Mouse (Mus musculus) kidney, postnatal 0 days (tissue): Measurements from ENCODE around the gene Scaf11. TPM values are rescaled to one million over a fixed set of nuclear protein-coding genes. Genes with fewer than 3 reads are reported as not detected.
A peak's percentile ranks its signal among the peaks of the same experiment; 100 is the strongest.
"Not testable (repeated sequence)": the region's sequence is repeated elsewhere in the genome, so short reads cannot be mapped to it uniquely, and the experiment has no call there.

ENCODE experiments used
- ATAC-seq: fragments of 200-750 bp; cut with Nextera tagmentation; replicated peaks from 2 replicates; pipeline ENCODE4 v1.8.0; 2017; ENCODE audit warnings: low read depth, moderate number of reproducible peaks, moderate TSS enrichment, moderate library complexity; ENCODE audit not compliant: low FRiP score
- DNase-seq: peaks from one replicate; pipeline ENCODE4 v3.0.0-alpha.2; 2016; ENCODE audit warnings: low spot score
- H3K27ac ChIP-seq: fragments of 300-500 bp; sonication (generic); 2 replicates; pipeline ENCODE4 v1.5.1; 2014; ENCODE audit warnings: mild to moderate bottlenecking
- H3K27me3 ChIP-seq: fragments of 300-500 bp; sonication (generic); 2 replicates; pipeline ENCODE4 v1.6.1; 2014; ENCODE audit warnings: low read length, mixed read lengths; ENCODE audit not compliant: insufficient read depth
- H3K36me3 ChIP-seq: fragments of 300-500 bp; sonication (generic); 2 replicates; pipeline ENCODE4 v1.6.1; 2014; ENCODE audit warnings: low read length, mixed read lengths; ENCODE audit not compliant: insufficient read depth
- H3K4me1 ChIP-seq: fragments of 300-500 bp; sonication (generic); replicated peaks from 2 replicates; pipeline ENCODE4 v1.6.1; 2014; ENCODE audit warnings: antibody characterized with exemption, low read length, mixed read lengths; ENCODE audit not compliant: insufficient read depth
- H3K4me2 ChIP-seq: fragments of 300-500 bp; sonication (generic); 2 replicates; pipeline ENCODE4 v1.6.1; 2014; ENCODE audit warnings: mild to moderate bottlenecking, low read length, moderate library complexity, mixed read lengths
- H3K4me3 ChIP-seq: fragments of 300-500 bp; sonication (generic); replicated peaks from 2 replicates; pipeline ENCODE4 v1.5.1; 2014; ENCODE audit warnings: low read depth, low read length
- H3K9ac ChIP-seq: fragments of 300-500 bp; sonication (generic); 2 replicates; pipeline ENCODE4 v1.6.1; 2014; ENCODE audit warnings: low read depth, low read length
- H3K9me3 ChIP-seq: fragments of 300-500 bp; sonication (generic); replicated peaks from 2 replicates; pipeline ENCODE4 v1.6.1; 2016; ENCODE audit warnings: low read length, inconsistent platforms, mixed read lengths
- CTCF ChIP-seq: IDR thresholded peaks from 2 replicates; pipeline ENCODE4 v1.5.1; 2016; ENCODE audit warnings: antibody characterized with exemption, low read depth, mild to moderate bottlenecking, moderate library complexity
- WGBS: fragments of 180-500 bp; shearing (Covaris S2); extraction: QIAGEN DNeasy Blood & Tissue Kit; methylation state at CpG from one replicate; pipeline ENCODE4 v1.1.7; 2014; 5-methylcytosine and 5-hydroxymethylcytosine counted together
- polyA plus RNA-seq: library from polyadenylated mRNA; unstranded; fragments of >200 nt; fragmentation: Nextera tagmentation; extraction: Ambion mirVana; gene quantifications from 2 replicates; pipeline ENCODE4 v1.2.1, GENCODE M21; 2015

Gene Scaf11
- polyA plus RNA-seq: 80.0 and 81.5 TPM in 2 replicates

DNA sequence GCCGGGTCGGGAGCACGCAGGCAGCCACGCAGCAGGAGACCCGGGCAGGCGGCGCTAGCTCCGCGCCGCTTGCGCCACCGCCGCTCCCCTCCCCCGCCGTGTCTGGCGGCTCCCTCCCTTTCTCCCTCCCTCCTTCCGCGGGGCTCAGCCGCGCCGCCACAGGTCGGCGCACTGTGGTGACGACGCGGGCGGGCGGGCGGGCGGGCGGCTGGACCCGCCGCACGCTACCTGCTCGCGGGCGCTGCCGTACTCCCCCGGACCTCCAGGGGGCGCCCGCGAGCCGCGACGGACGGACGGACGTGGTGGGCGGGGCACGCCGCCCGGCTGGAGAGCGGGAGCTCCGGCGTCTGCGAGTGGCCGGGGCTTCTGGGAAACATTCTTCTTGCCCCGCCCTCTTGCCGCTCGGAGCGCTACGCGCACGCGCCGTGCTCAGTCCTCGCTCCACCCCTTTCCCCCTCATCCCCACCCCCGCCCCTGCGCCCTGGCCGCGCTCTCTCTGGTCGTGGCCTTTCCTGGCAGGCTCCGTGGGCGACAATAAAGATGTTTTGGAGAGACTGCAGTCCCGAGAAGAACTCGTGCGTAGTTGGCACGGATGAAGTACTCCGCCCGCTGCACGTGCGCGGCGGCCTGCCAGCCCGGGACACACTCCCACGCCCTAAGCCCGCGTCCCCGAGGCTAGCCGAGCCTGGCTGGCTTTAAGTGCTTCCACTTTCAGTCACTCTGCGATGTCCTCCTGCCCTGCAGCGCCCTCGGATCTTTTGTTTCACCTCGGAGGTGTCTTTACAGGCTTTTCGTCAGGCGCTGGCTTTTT is at the start of gene Scaf11:
Scaf11 (minus strand) TSS at position 114 of the 811 bp plus-strand sequence.
- H3K9ac ChIP-seq: peak within 1 kb of the TSS; percentile 99
- no peaks in the 10 kb centered on the region for H3K9me3 ChIP-seq
- H3K27me3 ChIP-seq: no peaks in the 10 kb centered on the region
- H3K4me2 ChIP-seq: peak within 1 kb of the TSS; percentile 96
- H3K4me3 ChIP-seq: peak within 1 kb of the TSS; percentile 92
- ATAC-seq (peak; percentile 92), DNase-seq (peak; percentile 98)
- WGBS: under 1% methylated on average over 54 of the region's 96 CpGs
- TF ChIP-seq CTCF: peak; percentile 75
- H3K4me1 ChIP-seq: peaks cover 11% of the 10 kb centered on the region; the same call in 1 of the 2 replicates
- H3K27ac ChIP-seq: peak within 1 kb of the TSS; percentile 100
- H3K36me3 ChIP-seq: no peaks in the 10 kb centered on the region

DNA sequence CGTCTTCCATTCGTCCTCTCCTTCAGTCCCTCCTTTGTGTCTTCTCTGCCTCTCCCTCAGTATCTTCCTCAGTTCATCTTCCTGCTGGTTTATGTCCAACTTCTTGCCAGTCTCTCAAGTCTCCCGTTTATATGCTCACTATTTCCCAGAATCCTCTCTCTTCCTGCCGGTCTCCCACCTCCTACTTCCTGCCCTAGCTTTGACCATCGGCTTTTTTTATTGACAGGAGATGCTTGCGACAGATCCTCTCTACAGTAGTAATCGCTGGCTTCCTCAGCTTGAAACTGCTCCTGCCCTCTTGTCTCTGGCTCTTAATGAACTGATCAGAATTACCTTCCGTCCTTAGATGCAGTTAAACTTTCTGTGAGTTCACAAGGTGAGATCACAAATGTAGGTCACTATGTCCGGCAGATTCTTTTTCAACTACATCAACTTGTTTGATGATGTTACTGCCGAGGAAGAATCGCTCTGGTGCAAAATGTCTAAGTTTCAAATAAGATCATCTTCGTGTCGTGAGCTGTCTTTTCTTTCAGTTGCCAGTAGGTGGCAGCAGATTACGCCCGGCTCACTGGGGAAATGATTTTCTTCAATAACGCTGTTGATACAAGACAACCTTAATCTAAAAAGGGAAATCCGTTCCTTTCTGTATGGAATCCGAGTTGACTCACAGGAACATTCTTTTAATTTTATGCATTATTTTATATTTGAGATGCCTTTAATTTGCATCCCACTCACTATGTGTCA is 46.6 kb upstream of the Scaf11 start:
- 0 out of 2 replicates have a peak overlapping the region, but pooled peaks have one; percentile 4 for H3K4me3 ChIP-seq
- no peaks in the 10 kb centered on the region for H3K9me3 ChIP-seq
- no peak for ATAC-seq
- 40% methylated on average over 18 of the region's 18 CpGs for WGBS
- H3K9ac ChIP-seq: no peak overlapping the region
- peak overlapping the region; percentile 39 for H3K4me2 ChIP-seq
- peak; percentile 68 for DNase-seq
- H3K27me3 ChIP-seq: no peaks in the 10 kb centered on the region
- no peaks in the 10 kb centered on the region for H3K36me3 ChIP-seq
- H3K27ac ChIP-seq: no peak overlapping the region
- no peaks in the 10 kb centered on the region for H3K4me1 ChIP-seq
- peak; percentile 84 for TF ChIP-seq CTCF

DNA sequence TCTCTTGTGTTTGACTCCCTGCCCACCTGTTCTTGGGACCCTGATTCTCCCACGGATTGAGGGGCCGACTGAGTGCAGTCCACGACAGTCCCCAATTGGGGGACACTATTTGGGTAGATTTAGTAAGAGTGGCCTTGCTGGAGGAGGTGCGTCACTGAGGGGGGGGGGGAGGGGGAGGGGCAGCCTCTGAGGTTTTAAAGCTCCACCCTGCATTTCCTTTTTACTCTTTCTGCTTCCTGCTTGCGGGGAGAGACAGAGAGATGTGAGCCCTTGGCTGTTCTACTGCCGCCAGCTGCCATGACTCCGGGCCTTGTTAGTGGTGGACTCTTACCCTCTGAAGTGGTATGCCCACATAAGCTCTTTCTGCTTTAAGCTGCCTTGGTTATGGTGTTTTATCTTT is 37.0 kb upstream of the Scaf11 start:
- no peak overlapping the region for H3K9ac ChIP-seq
- H3K9me3 ChIP-seq: no peaks in the 10 kb centered on the region
- no peaks in the 10 kb centered on the region for H3K36me3 ChIP-seq
- no peak overlapping the region for H3K4me2 ChIP-seq
- WGBS: 87% methylated on average over 7 of the region's 7 CpGs
- H3K27me3 ChIP-seq: no peaks in the 10 kb centered on the region
- DNase-seq (no peak), ATAC-seq (no peak)
- no peak overlapping the region for H3K27ac ChIP-seq
- no peak overlapping the region for H3K4me3 ChIP-seq
- TF ChIP-seq CTCF: no peak
- H3K4me1 ChIP-seq: no peaks in the 10 kb centered on the region

- ATAC-seq: no peak
- H3K27ac ChIP-seq: no peak overlapping the region
- no peak for DNase-seq
- no peaks in the 10 kb centered on the region for H3K36me3 ChIP-seq
- no peaks in the 10 kb centered on the region for H3K27me3 ChIP-seq
- 76% methylated on average over 6 of the region's 6 CpGs for WGBS
- H3K4me3 ChIP-seq: no peak overlapping the region
- no peaks in the 10 kb centered on the region for H3K4me1 ChIP-seq
- no peak overlapping the region for H3K4me2 ChIP-seq
- H3K9me3 ChIP-seq: no peaks in the 10 kb centered on the region
- H3K9ac ChIP-seq: no peak overlapping the region
- no peak for TF ChIP-seq CTCF
Measured at GRCm38 (mm10) chr15:96494279-96494678, 33.6 kb upstream of the Scaf11 start.

GRCm38 (mm10) chr15:96493573-96493972 is 32.9 kb upstream of the Scaf11 start:
- H3K9ac ChIP-seq: no peak overlapping the region
- no peaks in the 10 kb centered on the region for H3K9me3 ChIP-seq
- WGBS: 75% methylated on average over 5 of the region's 5 CpGs
- no peaks in the 10 kb centered on the region for H3K27me3 ChIP-seq
- no peak overlapping the region for H3K27ac ChIP-seq
- TF ChIP-seq CTCF: no peak
- ATAC-seq: no peak
- H3K4me3 ChIP-seq: no peak overlapping the region
- no peak for DNase-seq
- H3K4me2 ChIP-seq: no peak overlapping the region
- no peaks in the 10 kb centered on the region for H3K36me3 ChIP-seq
- H3K4me1 ChIP-seq: no peaks in the 10 kb centered on the region

GRCm38 (mm10) chr15:96492919-96493318 is 32.3 kb upstream of the Scaf11 start:
- H3K27ac ChIP-seq: 0 out of 2 replicates have a peak overlapping the region, but pooled peaks have one; percentile 72
- H3K4me1 ChIP-seq, H3K9ac ChIP-seq, H3K4me2 ChIP-seq, H3K27me3 ChIP-seq, H3K9me3 ChIP-seq, H3K36me3 ChIP-seq, ATAC-seq, H3K4me3 ChIP-seq, DNase-seq: not testable (repeated sequence)
- WGBS: 99% methylated on average over 4 of the region's 4 CpGs
